9 mouse cellular contexts compared by ENCODE assay signal in genomic region chr15:99527629-99528353, GRCm38 (mm10). TPM values are rescaled to one million over a fixed set of nuclear protein-coding genes. Genes with fewer than 3 reads are reported as not detected.
DNase-seq lines count a peak whose midpoint lies in the region; ATAC-seq lines count a peak whose summit lies in the region.
"Had no signal": no experiment of that assay in that cellular context is flagged by ENCODE, and none has a peak within 500 bp of the region (broad histone marks: within the 10 kb centered on the region; RNA-seq: fewer than 3 reads in every experiment).

Gene Faim2, minus strand, starts transcription at chr15:99528165.

- no peak for ATAC-seq in inflammation-experienced regulatory T-cells, adult 6 months

- no peak for DNase-seq in adrenal gland, postnatal 10 days
- peak; percentile 86 for DNase-seq in cerebellum, postnatal 10 days
- peak; percentile 60 to 61 for DNase-seq in frontal cortex, postnatal 14 days (ENCODE audit: low spot score in 2 of 2)
- peak; percentile 52 to 74 for DNase-seq in left cerebral cortex, postnatal 10 days (ENCODE audit: extremely low spot score in 1 of 2, low spot score in 2 of 2)
- DNase-seq in right cerebral cortex, adult 18-20 months, result peak; percentile 85
- DNase-seq in heart, postnatal 10 days, result no peak
- DNase-seq in heart, postnatal 25 days (ENCODE audit: low spot score), result no peak

- intact Hi-C loops in left cerebral cortex, postnatal 10 days (cut with DNase I), result no loop called here
- intact Hi-C loops in heart, postnatal 10 days (cut with DNase I), result no loop called here
- intact Hi-C loops in heart, postnatal 25 days (cut with DNase I), result no loop called here

RNA-seq across cellular contexts. Expression of gene Faim2, which starts in this region (rescaled TPM):
- total RNA-seq in adrenal gland, postnatal 10 days (2021), result 10 to 100 TPM; 10.5 to 13.7 TPM
- 100 to 1,000 TPM; 130 to 135 TPM for total RNA-seq in left cerebral cortex, postnatal 10 days (2021)
- total RNA-seq in heart, postnatal 10 days (2021), result under 1 TPM; 0.10 to 0.32 TPM
- polyA plus RNA-seq in inflammation-experienced regulatory T-cells, adult 6 months (2017; shearing (Covaris generic)), result under 1 TPM in 2 of 3 experiments, not detected in 1; 0.03 to 0.15 TPM
- total RNA-seq in heart, postnatal 25 days (2021), result under 1 TPM in 1 of 2 experiments, not detected in 1; 0.11 TPM
- polyA plus RNA-seq: liver, embryonic 14.5 days had no signal

Comparison
In these comparisons a context has a peak if more than half of its experiments do, and no peak if none do; other contexts are left out.
1. RNA of gene Faim2 (total RNA-seq): 130 to 135 TPM in left cerebral cortex, postnatal 10 days; 10.5 to 13.7 TPM in adrenal gland, postnatal 10 days, 0.10 to 0.32 TPM in heart, postnatal 10 days and 0.11 TPM in heart, postnatal 25 days; every median in the first group is over 4 times any median in the second.
2. DNase-seq: peak in cerebellum, postnatal 10 days (2 of 2), frontal cortex, postnatal 14 days (2 of 2), left cerebral cortex, postnatal 10 days (2 of 2) and right cerebral cortex, adult 18-20 months (single experiment); none in adrenal gland, postnatal 10 days (single experiment), heart, postnatal 10 days (0 of 2) and heart, postnatal 25 days (single experiment).